Mouse (Mus musculus) erythroblast, embryonic 14.5 days (primary cell): ENCODE results near the gene Ltn1.

Experiments used
- GATA1 ChIP-seq: IDR thresholded peaks from 2 replicates; pipeline ENCODE4 v1.6.1; 2012; ENCODE audit warnings: low read length, inconsistent platforms, mixed read lengths
- TAL1 ChIP-seq: IDR thresholded peaks from 3 replicates; pipeline ENCODE4 v1.6.1; 2012; ENCODE audit warnings: low read length, inconsistent platforms, mixed read lengths

- TF ChIP-seq TAL1 (no peak), GATA1 (no peak)
These were observed 9.9 kb upstream of the Ltn1 start for GRCm38 (mm10) chr16:87442291-87442690.
